Comparison of ENCODE assay signal across 8 mouse cellular contexts in the genomic region with DNA sequence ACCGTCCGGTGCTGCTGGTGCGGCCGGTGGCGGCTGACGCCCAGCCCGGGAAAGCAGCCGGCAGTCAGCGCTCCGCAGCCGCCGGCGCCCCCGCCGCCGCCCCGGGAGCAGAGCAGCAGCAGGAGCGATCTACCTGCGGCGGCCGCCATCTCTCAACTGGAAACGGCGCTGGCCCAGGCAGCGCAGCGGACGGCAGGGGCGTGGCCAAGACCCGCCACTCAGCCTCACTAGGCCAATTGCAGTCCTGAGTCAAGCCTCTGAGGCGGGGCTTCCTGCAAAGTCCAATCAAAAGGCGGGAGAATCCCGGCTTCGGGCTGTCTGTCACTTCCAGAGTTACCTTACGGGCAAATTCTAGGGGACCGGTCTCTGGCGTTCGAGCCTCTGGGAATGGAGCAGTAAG. TPM values are rescaled to one million over a fixed set of nuclear protein-coding genes. Genes with fewer than 3 reads are reported as not detected.
DNase-seq lines count a peak whose midpoint lies in the region; ATAC-seq and TF ChIP-seq lines count a peak whose summit lies in the region.

A gene (minus strand): TSS at position 171 of the 400 bp plus-strand sequence.

- peaks cover 23% of the 10 kb centered on the region for H3K4me1 ChIP-seq in embryonic facial prominence, embryonic 13.5 days
- H3K4me1 ChIP-seq in limb, embryonic 14.5 days (ENCODE audit: control insufficient read depth, insufficient read depth, low read length), result peaks cover 24% of the 10 kb centered on the region
- H3K4me1 ChIP-seq in midbrain, postnatal 0 days (ENCODE audit: insufficient read depth, low read length), result peaks cover 15% of the 10 kb centered on the region; the same call in 1 of the 2 replicates

- peak within 1 kb of the TSS; percentile 92 for H3K9ac ChIP-seq in embryonic facial prominence, embryonic 13.5 days
- H3K9ac ChIP-seq in limb, embryonic 14.5 days (ENCODE audit: low read depth, low read length, severe bottlenecking), result peak within 1 kb of the TSS; percentile 94
- peak within 1 kb of the TSS; percentile 96 for H3K9ac ChIP-seq in midbrain, postnatal 0 days (replicated peaks; ENCODE audit: low read length, poor library complexity, severe bottlenecking)

- 0 out of 2 replicates have a peak, but pooled peaks have one; percentile 42 for TF ChIP-seq POLR2A in limb, embryonic 14.5 days (IDR thresholded peaks at IDR 0.05; ENCODE audit: borderline replicate concordance, extremely low read depth, insufficient read depth, insufficient read length)

- peak; percentile 99 for ATAC-seq in embryonic facial prominence, embryonic 13.5 days (ENCODE audit: insufficient number of reproducible peaks, insufficient read depth, low FRiP score, low TSS enrichment, low read depth)
- ATAC-seq in limb, embryonic 14.5 days (ENCODE audit: low FRiP score, low read depth), result peak; percentile 99
- peak; percentile 100 for ATAC-seq in midbrain, postnatal 0 days (ENCODE audit: low FRiP score)

- H3K27me3 ChIP-seq in embryonic facial prominence, embryonic 13.5 days, result no peaks in the 10 kb centered on the region
- no peaks in the 10 kb centered on the region for H3K27me3 ChIP-seq in limb, embryonic 14.5 days (ENCODE audit: control insufficient read depth, insufficient read depth, low read length)
- H3K27me3 ChIP-seq in midbrain, postnatal 0 days (ENCODE audit: insufficient read depth, low read length), result no peaks in the 10 kb centered on the region

- peak within 1 kb of the TSS; percentile 87 for H3K27ac ChIP-seq in embryonic facial prominence, embryonic 13.5 days
- peak within 1 kb of the TSS; percentile 86 for H3K27ac ChIP-seq in limb, embryonic 14.5 days (replicated peaks; ENCODE audit: low read depth, low read length)
- H3K27ac ChIP-seq in midbrain, postnatal 0 days (ENCODE audit: low read depth, low read length), result peak within 1 kb of the TSS; percentile 87

- DNase-seq in 3134 (ENCODE audit: extremely low read depth, insufficient read length, low spot score), result peak; percentile 94
- DNase-seq in adrenal gland, postnatal 36 days, result peak; percentile 97
- peak; percentile 97 for DNase-seq in heart, adult 8-10 months (ENCODE audit: low spot score)
- peak; percentile 98 for DNase-seq in kidney, adult 9 months
- DNase-seq in limb, embryonic 14.5 days (ENCODE audit: low spot score), result peak; percentile 97
- DNase-seq in midbrain, postnatal 0 days (ENCODE audit: low spot score), result peak; percentile 97
- DNase-seq in spleen, postnatal 14 days (ENCODE audit: low spot score in 2 of 2), result peak; percentile 92

- no peaks in the 10 kb centered on the region for H3K36me3 ChIP-seq in embryonic facial prominence, embryonic 13.5 days
- no peaks in the 10 kb centered on the region for H3K36me3 ChIP-seq in limb, embryonic 14.5 days (ENCODE audit: control insufficient read depth, insufficient read depth, low read length)
- H3K36me3 ChIP-seq in midbrain, postnatal 0 days (ENCODE audit: insufficient read depth, low read length), result no peaks in the 10 kb centered on the region

- WGBS in embryonic facial prominence, embryonic 13.5 days, result under 1% methylated on average over 33 of the region's 36 CpGs
- under 1% methylated on average over 34 of the region's 36 CpGs for WGBS in limb, embryonic 14.5 days
- under 1% methylated on average over 33 of the region's 36 CpGs for WGBS in midbrain, postnatal 0 days

- H3K4me2 ChIP-seq in embryonic facial prominence, embryonic 13.5 days, result peak within 1 kb of the TSS; percentile 85
- H3K4me2 ChIP-seq in limb, embryonic 14.5 days (replicated peaks; ENCODE audit: low read depth, low read length, severe bottlenecking), result peak within 1 kb of the TSS; percentile 84
- H3K4me2 ChIP-seq in midbrain, postnatal 0 days (ENCODE audit: low read depth, low read length, poor library complexity, severe bottlenecking), result peak within 1 kb of the TSS; percentile 88

- no peak for TF ChIP-seq CTCF in midbrain, postnatal 0 days (IDR thresholded peaks at IDR 0.05)

- H3K9me3 ChIP-seq in embryonic facial prominence, embryonic 13.5 days, result no peaks in the 10 kb centered on the region
- H3K9me3 ChIP-seq in limb, embryonic 14.5 days (ENCODE audit: control insufficient read depth, low read length), result no peaks in the 10 kb centered on the region
- no peaks in the 10 kb centered on the region for H3K9me3 ChIP-seq in midbrain, postnatal 0 days (ENCODE audit: low read length)

- peak within 1 kb of the TSS; percentile 89 for H3K4me3 ChIP-seq in embryonic facial prominence, embryonic 13.5 days
- H3K4me3 ChIP-seq in limb, embryonic 14.5 days (replicated peaks; ENCODE audit: low read length), result peak within 1 kb of the TSS; percentile 92
- peak within 1 kb of the TSS; percentile 92 for H3K4me3 ChIP-seq in midbrain, postnatal 0 days (ENCODE audit: low read depth, low read length)

RNA-seq across cellular contexts. Expression of the gene that starts here (rescaled TPM):
- 10 to 100 TPM; 42.9 to 53.4 TPM for total RNA-seq in adrenal gland, postnatal 36 days (2021)
- polyA plus RNA-seq in embryonic facial prominence, embryonic 13.5 days (2015; fragmentation: Nextera tagmentation; extraction: Ambion mirVana), result 30.1 and 31.3 TPM in 2 replicates
- total RNA-seq in heart, adult 8-10 months (2022), result 10 to 100 TPM; 19.4 to 25.7 (median 23.9) TPM
- 34.5 and 37.1 TPM in 2 replicates for polyA plus RNA-seq in limb, embryonic 14.5 days (2012; rRNA removed)
- polyA plus RNA-seq in limb, embryonic 14.5 days (2014; fragmentation: Nextera tagmentation; extraction: Ambion mirVana), result 54.2 and 56.7 TPM in 2 replicates
- 39.4 and 39.7 TPM in 2 replicates for total RNA-seq in midbrain, postnatal 0 days (2014; rRNA removed)
- polyA plus RNA-seq in midbrain, postnatal 0 days (2015; fragmentation: Nextera tagmentation; extraction: Ambion mirVana), result 45.8 and 46.1 TPM in 2 replicates

Comparison
In these comparisons a context has a peak if more than half of its experiments do, and no peak if none do; other contexts are left out.
1. Peak in every context shown above with its lines: DNase-seq, ATAC-seq, H3K4me3 ChIP-seq and H3K27ac ChIP-seq.